Mouse (Mus musculus) forebrain, postnatal 0 days (tissue): Measurements from ENCODE around the gene Olfr482. TPM values are rescaled to one million over a fixed set of nuclear protein-coding genes. Genes with fewer than 3 reads are reported as not detected.

Experiments
- ATAC-seq: fragments of 200-750 bp; cut with Nextera tagmentation; 2 replicates; pipeline ENCODE4 v1.8.0; 2017; ENCODE audit warnings: mild to moderate bottlenecking, moderate library complexity
- DNase-seq: peaks from one replicate; pipeline ENCODE4 v3.0.0-alpha.2; 2015
- H3K27ac ChIP-seq: fragments of 300-500 bp; sonication (generic); 2 replicates; pipeline ENCODE4 v1.5.1; 2014; ENCODE audit warnings: low read depth, mild to moderate bottlenecking, antibody characterized with exemption, low read length, moderate library complexity, mixed read lengths
- H3K27me3 ChIP-seq: fragments of 300-500 bp; sonication (generic); 2 replicates; pipeline ENCODE4 v1.6.1; 2014; ENCODE audit warnings: mild to moderate bottlenecking, low read length, mixed read lengths; ENCODE audit not compliant: insufficient read depth
- H3K36me3 ChIP-seq: fragments of 300-500 bp; sonication (generic); 2 replicates; pipeline ENCODE4 v1.6.1; 2014; ENCODE audit warnings: mild to moderate bottlenecking, moderate library complexity; ENCODE audit not compliant: insufficient read depth
- H3K4me1 ChIP-seq: fragments of 300-500 bp; sonication (generic); 2 replicates; pipeline ENCODE4 v1.6.1; 2014; ENCODE audit warnings: antibody characterized with exemption; ENCODE audit not compliant: insufficient read depth
- H3K4me2 ChIP-seq: fragments of 300-500 bp; sonication (generic); 2 replicates; pipeline ENCODE4 v1.6.1; 2014; ENCODE audit warnings: low read depth, mild to moderate bottlenecking, moderate library complexity
- H3K4me3 ChIP-seq: fragments of 300-500 bp; sonication (generic); 2 replicates; pipeline ENCODE4 v1.5.1; 2014; ENCODE audit warnings: low read depth, low read length, mixed read lengths
- H3K9ac ChIP-seq: fragments of 300-500 bp; sonication (generic); 2 replicates; pipeline ENCODE4 v1.6.1; 2014; ENCODE audit warnings: mild to moderate bottlenecking
- H3K9me3 ChIP-seq: fragments of 300-500 bp; sonication (generic); 2 replicates; pipeline ENCODE4 v1.6.1; 2016; ENCODE audit warnings: low read length
- CTCF ChIP-seq: sonication (generic); IDR thresholded peaks from 2 replicates; pipeline ENCODE4 v1.5.1; 2016; ENCODE audit warnings: antibody characterized with exemption, control low read depth, low read depth
- WGBS: fragments of 180-500 bp; shearing (Covaris S2); extraction: QIAGEN DNeasy Blood & Tissue Kit; methylation state at CpG from one replicate; pipeline ENCODE4 v1.1.7; 2014; 5-methylcytosine and 5-hydroxymethylcytosine counted together
- polyA plus RNA-seq: library from polyadenylated mRNA; unstranded; fragments of >200 nt; fragmentation: Nextera tagmentation; extraction: Ambion mirVana; gene quantifications from 2 replicates; pipeline ENCODE4 v1.2.1, GENCODE M21; 2015
- total RNA-seq: library from RNA; depleted of rRNA; stranded (reverse); fragments of >200 nt; gene quantifications from 2 replicates; pipeline ENCODE4 v1.2.3, GENCODE M21; 2014; rRNA removed

The Olfr482 gene
- total and polyA plus RNA-seq, 2 experiments from 2014 or later = not detected

DNA sequence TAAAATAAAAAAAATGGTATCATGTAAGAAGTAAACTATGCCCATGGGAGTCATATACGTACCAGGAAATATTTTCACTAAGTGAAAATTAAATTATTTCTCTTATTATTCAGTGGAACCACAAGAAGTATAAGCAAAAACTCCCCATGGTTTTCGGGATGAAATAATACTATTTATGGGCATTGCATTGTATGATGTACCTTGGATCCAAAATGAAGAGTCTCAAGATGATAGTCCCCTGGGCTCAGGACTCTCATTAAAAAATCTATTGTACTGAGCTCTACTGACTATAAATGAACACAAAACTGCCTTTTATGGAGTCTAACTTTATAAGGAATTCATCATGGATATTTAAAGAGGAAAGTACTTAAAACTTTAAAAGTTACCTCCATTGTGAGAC is 47.0 kb downstream of the Olfr482 start, which contains the start of gene Olfr479:
TSS of gene Olfr479 (plus strand) at position 301 of the 400 bp plus-strand sequence.
- no peaks in the 10 kb centered on the region for H3K36me3 ChIP-seq
- no peak for TF ChIP-seq CTCF
- no peak within 1 kb of the TSS for H3K4me3 ChIP-seq
- no peak for ATAC-seq
- H3K9me3 ChIP-seq = no peaks in the 10 kb centered on the region
- no peaks in the 10 kb centered on the region for H3K27me3 ChIP-seq
- H3K4me1 ChIP-seq = no peaks in the 10 kb centered on the region
- DNase-seq = no peak
- H3K4me2 ChIP-seq = no peak within 1 kb of the TSS
- 92% methylated on average over 2 of the region's 2 CpGs for WGBS
- H3K27ac ChIP-seq = no peak within 1 kb of the TSS
- H3K9ac ChIP-seq = no peak within 1 kb of the TSS

Other genes starting within 250 kb of the Olfr482 start
- gene Olfr472, start 199.7 kb downstream of the Olfr482 start, total RNA-seq = not detected in 2 replicates
- gene Olfr472, start 199.7 kb downstream of the Olfr482 start, polyA plus RNA-seq = not detected in 2 replicates
- gene Olfr473, start 167.1 kb downstream of the Olfr482 start, total RNA-seq = not detected in 2 replicates
- gene Olfr473, start 167.1 kb downstream of the Olfr482 start, polyA plus RNA-seq = not detected in 2 replicates
- gene Olfr474, start 142.9 kb downstream of the Olfr482 start, total RNA-seq = not detected in 2 replicates
- not detected in 2 replicates for gene Olfr474, start 142.9 kb downstream of the Olfr482 start, polyA plus RNA-seq
- gene Olfr476, start 132.8 kb downstream of the Olfr482 start, total RNA-seq = not detected in 2 replicates
- not detected in 2 replicates for gene Olfr476, start 132.8 kb downstream of the Olfr482 start, polyA plus RNA-seq
- not detected in 2 replicates for gene Olfr477, start 110.9 kb downstream of the Olfr482 start, total RNA-seq
- gene Olfr477, start 110.9 kb downstream of the Olfr482 start, polyA plus RNA-seq = not detected in 2 replicates
- not detected in 2 replicates for gene Olfr478, start 63.6 kb downstream of the Olfr482 start, total RNA-seq
- gene Olfr478, start 63.6 kb downstream of the Olfr482 start, polyA plus RNA-seq = not detected in 2 replicates
- not detected in 2 replicates for gene Olfr479, start 46.9 kb downstream of the Olfr482 start, total RNA-seq
- gene Olfr479, start 46.9 kb downstream of the Olfr482 start, polyA plus RNA-seq = not detected in 2 replicates
- not detected in 2 replicates for gene Olfr480, start 30.2 kb downstream of the Olfr482 start, total RNA-seq
- not detected in 2 replicates for gene Olfr480, start 30.2 kb downstream of the Olfr482 start, polyA plus RNA-seq
- gene Olfr481, start 17.7 kb downstream of the Olfr482 start, total RNA-seq = not detected in 2 replicates
- not detected in 2 replicates for gene Olfr481, start 17.7 kb downstream of the Olfr482 start, polyA plus RNA-seq
- not detected in 2 replicates for gene Olfr483, start 3.3 kb upstream of the Olfr482 start, total RNA-seq
- gene Olfr483, start 3.3 kb upstream of the Olfr482 start, polyA plus RNA-seq = not detected in 2 replicates
- gene Olfr484, start 29.9 kb upstream of the Olfr482 start, total RNA-seq = not detected in 2 replicates
- not detected in 2 replicates for gene Olfr484, start 29.9 kb upstream of the Olfr482 start, polyA plus RNA-seq
- not detected in 2 replicates for gene Olfr485, start 62.3 kb upstream of the Olfr482 start, total RNA-seq
- not detected in 2 replicates for gene Olfr485, start 62.3 kb upstream of the Olfr482 start, polyA plus RNA-seq
- gene Olfr486, start 75.2 kb upstream of the Olfr482 start, total RNA-seq = not detected in 2 replicates
- gene Olfr486, start 75.2 kb upstream of the Olfr482 start, polyA plus RNA-seq = not detected in 2 replicates
- gene Olfr487, start 117.0 kb upstream of the Olfr482 start, total RNA-seq = not detected in 2 replicates
- not detected in 2 replicates for gene Olfr487, start 117.0 kb upstream of the Olfr482 start, polyA plus RNA-seq
- not detected in 2 replicates for gene Olfr488, start 160.8 kb upstream of the Olfr482 start, total RNA-seq
- not detected in 2 replicates for gene Olfr488, start 160.8 kb upstream of the Olfr482 start, polyA plus RNA-seq
- not detected in 2 replicates for gene Olfr490, start 191.3 kb upstream of the Olfr482 start, total RNA-seq
- not detected in 2 replicates for gene Olfr490, start 191.3 kb upstream of the Olfr482 start, polyA plus RNA-seq
- not detected in 2 replicates for gene Olfr491, start 215.9 kb upstream of the Olfr482 start, total RNA-seq
- gene Olfr491, start 215.9 kb upstream of the Olfr482 start, polyA plus RNA-seq = not detected in 2 replicates
- not detected in 2 replicates for gene Olfr492, start 226.1 kb upstream of the Olfr482 start, total RNA-seq
- gene Olfr492, start 226.1 kb upstream of the Olfr482 start, polyA plus RNA-seq = not detected in 2 replicates
- not detected in 2 replicates for gene Olfr493, start 249.4 kb upstream of the Olfr482 start, total RNA-seq
- gene Olfr493, start 249.4 kb upstream of the Olfr482 start, polyA plus RNA-seq = not detected in 2 replicates